Mouse (Mus musculus) heart, embryonic 10.5 days (tissue): ENCODE measurements at regions not wholly inside any gene's neighbourhood (a gene's known extent, or its start where the extent isn't known, plus 50 kb on each side); places are given as distances from the start of the nearest gene placed in this dataset.
A peak's percentile ranks its signal among the peaks of the same experiment; 100 is the strongest.

ENCODE experiments used
- DNase-seq: peaks from one replicate; pipeline ENCODE4 v3.0.0-alpha.2; 2017; ENCODE audit warnings: low spot score
- H3K27ac ChIP-seq: fragments of 300-500 bp; sonication (generic); 2 replicates; pipeline ENCODE4 v1.5.1; 2016; ENCODE audit warnings: mild to moderate bottlenecking
- H3K27me3 ChIP-seq: fragments of 300-500 bp; sonication (generic); 2 replicates; pipeline ENCODE4 v1.6.1; 2016; ENCODE audit warnings: mild to moderate bottlenecking; ENCODE audit not compliant: poor library complexity, insufficient read depth, severe bottlenecking
- H3K36me3 ChIP-seq: fragments of 300-500 bp; sonication (generic); 2 replicates; pipeline ENCODE4 v1.6.1; 2016; ENCODE audit warnings: mild to moderate bottlenecking, moderate library complexity
- H3K4me1 ChIP-seq: fragments of 300-500 bp; sonication (generic); 2 replicates; pipeline ENCODE4 v1.6.1; 2016; ENCODE audit warnings: mild to moderate bottlenecking
- H3K4me3 ChIP-seq: fragments of 300-500 bp; sonication (generic); 2 replicates; pipeline ENCODE4 v1.5.1; 2016; ENCODE audit warnings: mild to moderate bottlenecking, moderate library complexity
- H3K9me3 ChIP-seq: fragments of 300-500 bp; sonication (generic); 2 replicates; pipeline ENCODE4 v1.6.1; 2016; ENCODE audit warnings: mild to moderate bottlenecking, moderate library complexity
- WGBS: fragments of 180-500 bp; shearing (Covaris S2); methylation state at CpG from one replicate; pipeline ENCODE4 v1.1.7; 2016; 5-methylcytosine and 5-hydroxymethylcytosine counted together

GRCm38 (mm10) chr6:64797600-64797999 lies 68.7 kb downstream of the Atoh1 start:
- Histone ChIP-seq H3K4me3 (no peak overlapping the region), H3K9me3 (no peaks in the 10 kb centered on the region), H3K27ac (no peak overlapping the region), H3K36me3 (no peaks in the 10 kb centered on the region), H3K27me3 (no peaks in the 10 kb centered on the region; the same call in 1 of the 2 replicates), H3K4me1 (no peaks in the 10 kb centered on the region)
- WGBS, result 52% methylated on average over 3 of the region's 3 CpGs
- no peak for DNase-seq

- Histone ChIP-seq H3K4me3 (peak overlapping the region; percentile 60), H3K4me1 (no peaks in the 10 kb centered on the region), H3K27me3 (no peaks in the 10 kb centered on the region; the same call in 1 of the 2 replicates), H3K36me3 (no peaks in the 10 kb centered on the region), H3K27ac (no peak overlapping the region), H3K9me3 (no peaks in the 10 kb centered on the region)
- DNase-seq, result no peak
- WGBS, result 64% methylated on average over 5 of the region's 5 CpGs
Measured at GRCm38 (mm10) chr6:64798804-64799203, 69.9 kb downstream of the Atoh1 start.

DNA sequence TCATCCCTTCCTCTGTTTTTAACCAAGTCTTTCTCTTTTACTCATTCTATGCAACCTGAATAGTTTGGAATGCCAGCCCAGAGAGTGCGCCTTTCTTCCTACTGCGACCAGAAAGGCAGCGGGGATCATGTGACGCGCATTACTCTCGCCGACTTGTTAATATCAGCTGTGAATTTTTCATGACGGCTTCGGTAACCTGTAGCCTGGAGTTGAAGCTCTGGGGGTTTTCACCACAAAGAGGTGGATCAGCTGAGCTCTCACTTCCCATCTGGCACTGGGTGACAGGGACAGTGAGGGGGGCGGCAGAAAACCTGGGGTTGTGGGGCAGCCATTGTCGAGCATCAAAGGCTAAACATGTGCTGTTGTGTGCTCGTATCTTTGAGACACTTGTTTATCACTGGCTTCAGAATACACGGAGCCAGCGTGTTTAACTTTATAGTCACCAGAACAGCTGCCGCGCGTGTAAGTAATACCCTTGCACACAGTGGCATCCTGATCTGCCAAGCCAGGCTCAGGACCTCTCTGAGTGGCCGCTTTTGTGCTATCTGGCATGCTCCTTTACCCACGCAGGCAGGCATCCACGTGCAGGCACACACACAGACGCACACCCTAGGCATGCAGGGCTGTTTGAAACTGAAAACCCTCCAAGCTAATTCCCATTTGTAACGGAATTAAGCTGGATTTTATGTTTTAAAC lies 70.5 kb downstream of the Atoh1 start:
- Histone ChIP-seq H3K27ac (no peak overlapping the region), H3K9me3 (no peaks in the 10 kb centered on the region), H3K4me3 (peak overlapping the region; percentile 60), H3K36me3 (no peaks in the 10 kb centered on the region), H3K4me1 (no peaks in the 10 kb centered on the region), H3K27me3 (no peaks in the 10 kb centered on the region; the same call in 1 of the 2 replicates)
- WGBS, result 19% methylated on average over 22 of the region's 22 CpGs
- no peak for DNase-seq

GRCm38 (mm10) chr6:64800965-64801364 lies 72.0 kb downstream of the Atoh1 start:
- Histone ChIP-seq H3K9me3 (no peaks in the 10 kb centered on the region), H3K4me3 (no peak overlapping the region), H3K36me3 (no peaks in the 10 kb centered on the region), H3K4me1 (no peaks in the 10 kb centered on the region), H3K27me3 (no peaks in the 10 kb centered on the region; the same call in 1 of the 2 replicates), H3K27ac (no peak overlapping the region)
- DNase-seq, result no peak
- WGBS, result 41% methylated on average over 3 of the region's 3 CpGs

DNA sequence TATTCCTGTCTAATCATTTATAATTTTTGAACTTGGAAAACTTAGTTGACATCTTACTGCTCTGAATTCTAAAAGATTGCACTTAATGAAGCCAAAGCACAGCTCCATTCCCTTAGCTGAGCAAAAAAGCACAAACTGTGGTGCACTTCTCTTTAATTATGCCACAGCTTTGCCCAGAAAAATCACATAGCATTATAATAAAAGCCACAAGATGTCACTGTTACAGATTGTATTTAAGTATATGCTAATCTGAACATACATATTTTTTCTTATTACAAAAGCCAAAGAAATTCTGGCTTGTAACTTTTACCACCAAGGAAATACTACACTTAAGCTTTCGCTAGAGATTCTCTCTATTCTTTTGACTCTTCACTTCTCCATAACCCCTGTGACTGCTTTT lies 86.2 kb downstream of the Atoh1 start:
- Histone ChIP-seq H3K27me3 (no peaks in the 10 kb centered on the region), H3K4me1 (no peaks in the 10 kb centered on the region), H3K9me3 (no peaks in the 10 kb centered on the region), H3K4me3 (no peak overlapping the region), H3K27ac (no peak overlapping the region), H3K36me3 (no peaks in the 10 kb centered on the region)
- WGBS, result 81% methylated on average over 1 of the region's 1 CpGs
- DNase-seq, result no peak

DNA sequence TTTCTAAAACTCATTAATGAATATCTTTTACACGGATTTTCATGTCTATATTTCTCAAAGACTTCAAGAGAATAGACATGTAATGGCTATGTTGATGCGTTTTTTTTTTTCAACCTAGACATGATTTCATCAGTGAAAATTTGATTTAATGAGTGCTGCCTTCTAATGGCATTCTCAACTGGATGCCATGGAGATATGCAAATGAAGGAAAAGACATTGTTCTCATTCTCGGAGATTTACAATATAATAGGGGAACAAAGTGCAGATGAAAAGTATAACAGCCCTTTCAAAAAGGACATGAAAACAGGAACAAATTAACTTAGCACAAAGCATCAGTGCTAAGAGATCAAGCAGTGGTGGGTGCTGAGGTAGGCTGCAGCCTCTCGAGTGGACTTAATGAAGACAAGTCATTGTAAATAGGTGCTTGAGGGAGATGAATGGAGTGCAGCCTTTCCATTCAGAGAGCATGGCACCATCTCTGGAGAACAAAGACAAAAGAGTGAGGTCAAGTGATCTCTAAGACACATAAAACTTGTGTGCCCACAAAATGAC lies 120.2 kb downstream of the Atoh1 start:
- WGBS, result 76% methylated on average over 4 of the region's 4 CpGs
- Histone ChIP-seq H3K9me3 (no peaks in the 10 kb centered on the region), H3K36me3 (no peaks in the 10 kb centered on the region), H3K4me1 (no peaks in the 10 kb centered on the region), H3K27me3 (no peaks in the 10 kb centered on the region), H3K4me3 (no peak overlapping the region), H3K27ac (no peak overlapping the region)
- no peak for DNase-seq

GRCm38 (mm10) chr6:64862901-64863300 lies 134.0 kb downstream of the Atoh1 start:
- no peaks in the 10 kb centered on the region for H3K9me3 ChIP-seq
- no peak for DNase-seq
- WGBS, result 81% methylated on average over 4 of the region's 4 CpGs
- H3K27me3 ChIP-seq, result no peaks in the 10 kb centered on the region
- H3K36me3 ChIP-seq, result no peaks in the 10 kb centered on the region
- H3K4me3 ChIP-seq, result no peak overlapping the region
- H3K27ac ChIP-seq, result no peak overlapping the region
- no peaks in the 10 kb centered on the region for H3K4me1 ChIP-seq

- Histone ChIP-seq H3K4me3 (no peak overlapping the region), H3K4me1 (no peaks in the 10 kb centered on the region), H3K9me3 (no peaks in the 10 kb centered on the region), H3K36me3 (no peaks in the 10 kb centered on the region), H3K27me3 (no peaks in the 10 kb centered on the region), H3K27ac (no peak overlapping the region)
- 74% methylated on average over 5 of the region's 5 CpGs for WGBS
- DNase-seq, result no peak
Measured at GRCm38 (mm10) chr6:64896420-64896819, 146.0 kb upstream of the Smarcad1 start.
